Mouse (Mus musculus) limb, embryonic 11.5 days (tissue): ENCODE measurements around the gene Faim. TPM values are rescaled to one million over a fixed set of nuclear protein-coding genes. Genes with fewer than 3 reads are reported as not detected.

Experiments used
- ATAC-seq: fragments of 200-750 bp; cut with Nextera tagmentation; 2 replicates; pipeline ENCODE4 v1.8.0; 2017; ENCODE audit warnings: low read depth; ENCODE audit not compliant: insufficient number of reproducible peaks, low FRiP score, low TSS enrichment
- DNase-seq: peaks from one replicate; pipeline ENCODE4 v3.0.0-alpha.2; 2015; ENCODE audit warnings: low spot score
- H3K27ac ChIP-seq: fragments of 300-500 bp; sonication (generic); replicated peaks from 2 replicates; pipeline ENCODE4 v1.5.1; 2014; ENCODE audit warnings: low read depth, mild to moderate bottlenecking, low read length
- H3K27me3 ChIP-seq: fragments of 300-500 bp; sonication (generic); 2 replicates; pipeline ENCODE4 v1.6.1; 2014; ENCODE audit warnings: mild to moderate bottlenecking, low read length, mixed read lengths; ENCODE audit not compliant: control insufficient read depth, insufficient read depth
- H3K36me3 ChIP-seq: fragments of 300-500 bp; sonication (generic); 2 replicates; pipeline ENCODE4 v1.6.1; 2014; ENCODE audit warnings: mild to moderate bottlenecking, low read length, moderate library complexity, mixed read lengths; ENCODE audit not compliant: control insufficient read depth, insufficient read depth
- H3K4me1 ChIP-seq: fragments of 300-500 bp; sonication (generic); 2 replicates; pipeline ENCODE4 v1.6.1; 2014; ENCODE audit warnings: low read length, mixed read lengths; ENCODE audit not compliant: control insufficient read depth, insufficient read depth
- H3K4me2 ChIP-seq: fragments of 300-500 bp; sonication (generic); 2 replicates; pipeline ENCODE4 v1.6.1; 2014; ENCODE audit warnings: low read depth, mild to moderate bottlenecking, moderate library complexity; ENCODE audit not compliant: severe bottlenecking
- H3K4me3 ChIP-seq: fragments of 300-500 bp; sonication (generic); 2 replicates; pipeline ENCODE4 v1.5.1; 2014; ENCODE audit warnings: low read depth, low read length
- H3K9ac ChIP-seq: fragments of 300-500 bp; sonication (generic); 2 replicates; pipeline ENCODE4 v1.6.1; 2014; ENCODE audit warnings: mild to moderate bottlenecking, low read length
- H3K9me3 ChIP-seq: fragments of 300-500 bp; sonication (generic); 2 replicates; pipeline ENCODE4 v1.6.1; 2016; ENCODE audit warnings: low read length; ENCODE audit not compliant: control insufficient read depth
- WGBS: fragments of 180-500 bp; shearing (Covaris S2); extraction: QIAGEN DNeasy Blood & Tissue Kit; methylation state at CpG from one replicate; pipeline ENCODE4 v1.1.7; 2014; 5-methylcytosine and 5-hydroxymethylcytosine counted together
- polyA plus RNA-seq: library from polyadenylated mRNA; unstranded; fragments of >200 nt; fragmentation: Nextera tagmentation; extraction: Ambion mirVana; gene quantifications from 2 replicates; pipeline ENCODE4 v1.2.1, GENCODE M21; 2014

The Faim gene
- polyA plus RNA-seq, 1 experiment from 2014 or later: 58.5 TPM

GRCm38 (mm10) chr9:98962478-98963142 lies 23.6 kb upstream of the Faim start:
- Histone ChIP-seq H3K27ac (no peak overlapping the region), H3K4me1 (no peaks in the 10 kb centered on the region), H3K4me3 (no peak overlapping the region), H3K9me3 (no peaks in the 10 kb centered on the region), H3K36me3 (no peaks in the 10 kb centered on the region), H3K4me2 (no peak overlapping the region), H3K27me3 (peaks cover 80% of the 10 kb centered on the region), H3K9ac (no peak overlapping the region)
- WGBS: under 1% methylated on average over 20 of the region's 20 CpGs
- ATAC-seq: no peak
- DNase-seq: peak; percentile 45

DNA sequence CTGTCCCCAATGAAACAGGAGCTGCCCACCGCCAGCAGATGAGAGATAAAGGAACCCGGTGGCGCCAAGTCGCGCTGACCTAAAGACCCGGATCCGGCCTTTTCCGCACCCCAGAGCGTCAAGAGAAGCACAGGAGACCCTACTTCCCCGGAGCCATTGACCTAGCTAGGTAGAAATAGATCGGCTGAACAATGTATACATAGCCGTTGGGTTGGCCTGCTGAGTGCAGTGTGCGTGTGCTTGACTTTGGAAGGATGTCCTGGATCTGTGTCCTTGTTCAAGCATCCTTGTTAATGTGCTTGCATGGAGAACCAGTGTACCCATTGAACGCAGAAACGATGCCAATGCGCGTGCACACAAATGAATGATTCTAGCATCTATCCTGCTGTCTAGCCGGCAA lies 22.5 kb upstream of the Faim start:
- H3K4me2 ChIP-seq: no peak overlapping the region
- no peaks in the 10 kb centered on the region for H3K9me3 ChIP-seq
- H3K27me3 ChIP-seq: peaks cover 80% of the 10 kb centered on the region
- H3K4me1 ChIP-seq: no peaks in the 10 kb centered on the region
- H3K36me3 ChIP-seq: no peaks in the 10 kb centered on the region
- no peak overlapping the region for H3K9ac ChIP-seq
- WGBS: 4% methylated on average over 18 of the region's 18 CpGs
- no peak overlapping the region for H3K27ac ChIP-seq
- DNase-seq (peak; percentile 39), ATAC-seq (no peak)
- H3K4me3 ChIP-seq: no peak overlapping the region

GRCm38 (mm10) chr9:98965084-98965483 lies 21.1 kb upstream of the Faim start:
- no peaks in the 10 kb centered on the region for H3K4me1 ChIP-seq
- H3K36me3 ChIP-seq: no peaks in the 10 kb centered on the region
- H3K4me3 ChIP-seq: no peak overlapping the region
- peaks cover 67% of the 10 kb centered on the region for H3K27me3 ChIP-seq
- H3K9me3 ChIP-seq: no peaks in the 10 kb centered on the region
- H3K4me2 ChIP-seq: no peak overlapping the region
- DNase-seq (peak; percentile 73), ATAC-seq (0 out of 2 replicates have a peak, but pooled peaks have one; percentile 22)
- WGBS: 2% methylated on average over 18 of the region's 18 CpGs
- no peak overlapping the region for H3K27ac ChIP-seq
- no peak overlapping the region for H3K9ac ChIP-seq

DNA sequence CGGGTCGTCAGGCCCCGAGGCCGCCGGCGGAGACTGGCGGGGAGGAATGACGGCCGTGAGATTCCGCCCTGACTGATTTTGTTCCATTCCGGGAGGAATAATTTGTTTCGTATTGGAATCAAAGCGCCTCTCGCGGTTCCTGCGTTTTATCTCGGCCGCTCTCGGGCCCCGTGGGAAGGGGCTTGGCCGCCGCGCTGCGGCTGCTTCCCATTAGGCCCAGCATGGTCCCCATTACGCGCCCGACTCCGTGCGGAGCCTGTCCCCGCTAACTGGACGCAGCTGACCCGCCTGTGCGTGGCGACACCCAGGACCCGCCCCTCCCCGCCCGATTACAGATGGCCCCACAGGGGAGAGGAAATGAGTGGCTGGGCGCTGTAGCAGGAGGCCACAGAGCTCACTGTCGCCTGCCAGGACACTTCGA lies 13.1 kb upstream of the Faim start:
- peaks cover 27% of the 10 kb centered on the region for H3K27me3 ChIP-seq
- no peak overlapping the region; the same call in 1 of the 2 replicates for H3K27ac ChIP-seq
- H3K4me2 ChIP-seq: peak overlapping the region; percentile 64
- ATAC-seq (peak; percentile 66; the same call in 1 of the 2 replicates), DNase-seq (peak; percentile 76)
- H3K36me3 ChIP-seq: no peaks in the 10 kb centered on the region
- H3K9ac ChIP-seq: peak overlapping the region; percentile 37; the same call in 1 of the 2 replicates
- no peaks in the 10 kb centered on the region for H3K9me3 ChIP-seq
- H3K4me1 ChIP-seq: peaks cover 6% of the 10 kb centered on the region
- peak overlapping the region; percentile 35 for H3K4me3 ChIP-seq
- under 1% methylated on average over 40 of the region's 40 CpGs for WGBS

- Histone ChIP-seq H3K4me3 (peak overlapping the region; percentile 35), H3K9me3 (no peaks in the 10 kb centered on the region), H3K27me3 (peaks cover 27% of the 10 kb centered on the region), H3K36me3 (no peaks in the 10 kb centered on the region), H3K9ac (peak overlapping the region; percentile 37; the same call in 1 of the 2 replicates), H3K27ac (no peak overlapping the region), H3K4me1 (peaks cover 6% of the 10 kb centered on the region), H3K4me2 (peak overlapping the region; percentile 64)
- ATAC-seq (no peak), DNase-seq (peak; percentile 49)
- 3% methylated on average over 7 of the region's 7 CpGs for WGBS
Measured at GRCm38 (mm10) chr9:98973561-98973960, 12.6 kb upstream of the Faim start.

DNA sequence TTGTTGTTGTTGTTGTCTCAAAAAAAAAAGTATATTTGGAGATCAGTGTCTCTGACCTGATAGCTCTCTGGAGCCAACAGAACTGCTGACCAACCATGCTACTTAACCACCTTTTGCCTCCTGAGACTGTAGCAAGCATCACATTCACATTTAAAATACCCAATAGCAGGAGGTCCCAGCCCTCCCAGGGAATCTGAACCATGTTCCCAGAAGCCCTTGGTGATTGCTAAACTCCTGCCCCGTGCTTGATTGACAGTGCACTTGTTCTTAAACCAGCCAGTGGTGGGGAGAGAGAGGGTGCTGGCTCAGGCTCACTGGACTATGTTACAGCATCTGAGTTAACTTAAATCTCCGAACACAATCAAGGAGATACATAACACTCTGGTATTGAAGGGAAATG lies 11.3 kb upstream of the Faim start:
- Histone ChIP-seq H3K9ac (no peak overlapping the region), H3K27me3 (peaks cover 27% of the 10 kb centered on the region), H3K36me3 (no peaks in the 10 kb centered on the region), H3K4me3 (no peak overlapping the region), H3K4me1 (peaks cover 6% of the 10 kb centered on the region), H3K9me3 (no peaks in the 10 kb centered on the region), H3K27ac (no peak overlapping the region), H3K4me2 (no peak overlapping the region)
- 35% methylated on average over 2 of the region's 2 CpGs for WGBS
- DNase-seq (no peak), ATAC-seq (no peak)

GRCm38 (mm10) chr9:98976081-98976480 lies 10.1 kb upstream of the Faim start:
- Histone ChIP-seq H3K4me2 (no peak overlapping the region), H3K9ac (no peak overlapping the region), H3K4me1 (peaks cover 6% of the 10 kb centered on the region), H3K27me3 (peaks cover 21% of the 10 kb centered on the region), H3K36me3 (no peaks in the 10 kb centered on the region), H3K4me3 (no peak overlapping the region), H3K9me3 (no peaks in the 10 kb centered on the region), H3K27ac (no peak overlapping the region)
- ATAC-seq (no peak), DNase-seq (no peak)
- WGBS: 100% methylated on average over 1 of the region's 1 CpGs

DNA sequence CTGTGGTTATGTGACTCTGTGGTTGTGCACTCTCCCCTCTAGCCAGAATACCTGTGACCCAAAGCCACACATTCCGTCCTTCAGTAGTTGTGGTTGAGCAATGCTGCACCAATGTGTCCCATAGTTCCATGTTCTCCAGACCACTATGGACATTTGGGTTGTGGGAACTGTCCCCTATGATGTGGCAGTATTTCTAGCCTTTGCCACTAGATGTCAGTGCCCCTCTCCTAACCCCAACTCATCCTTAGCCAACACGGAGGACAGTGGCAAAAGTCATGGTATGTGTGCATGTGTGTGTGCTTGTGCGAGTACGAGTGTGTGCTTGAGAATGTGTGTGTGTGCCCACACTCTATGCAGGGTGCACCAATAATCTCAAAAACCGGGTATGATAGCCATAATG lies 9.7 kb upstream of the Faim start:
- no peak overlapping the region for H3K4me3 ChIP-seq
- ATAC-seq (no peak), DNase-seq (no peak)
- H3K4me2 ChIP-seq: no peak overlapping the region
- WGBS: 46% methylated on average over 5 of the region's 5 CpGs
- H3K4me1 ChIP-seq: peaks cover 6% of the 10 kb centered on the region
- H3K27me3 ChIP-seq: peaks cover 19% of the 10 kb centered on the region
- no peaks in the 10 kb centered on the region for H3K9me3 ChIP-seq
- no peaks in the 10 kb centered on the region for H3K36me3 ChIP-seq
- no peak overlapping the region for H3K9ac ChIP-seq
- no peak overlapping the region for H3K27ac ChIP-seq
